Mouse (Mus musculus) megakaryocyte progenitor cell, adult 5-6 weeks (primary cell): Measurements from ENCODE around the gene Zfp54. TPM values are rescaled to one million over a fixed set of nuclear protein-coding genes. Genes with fewer than 3 reads are reported as not detected.
"Not testable (repeated sequence)": the region's sequence is repeated elsewhere in the genome, so short reads cannot be mapped to it uniquely, and the experiment has no call there.

Source experiments
- ATAC-seq: replicated peaks from 2 replicates; pipeline ENCODE4 v1.8.0; 2016; ENCODE audit warnings: mild to moderate bottlenecking, moderate TSS enrichment, inconsistent platforms; ENCODE audit not compliant: poor library complexity
- total RNA-seq, 2 experiments: library from RNA; stranded (forward) in 1 of 2; stranded (reverse) in 1 of 2; fragments of 157-497, 149-512 nt in 1 of 2; fragments of 200-1000 nt in 1 of 2; gene quantifications; 2 replicates each; pipeline versions ENCODE4 v1.2.3 to v1.2.4; 2015 to 2017

The Zfp54 gene
- total RNA-seq (2015) (7.0 and 10.7 TPM in 2 replicates), total RNA-seq (2017) (8.8 and 9.1 TPM in 2 replicates)

- ATAC-seq, result peak; percentile 95
Measured at GRCm38 (mm10) chr17:21422664-21423599, at the start of gene Zfp54. TSS of gene Zfp54 (plus strand) at chr17:21423227.

GRCm38 (mm10) chr17:21375311-21375710, 47.7 kb upstream of the Zfp54 start:
- ATAC-seq, result no peak

- peak; percentile 98 for ATAC-seq
Measured at GRCm38 (mm10) chr17:21383391-21384056, 39.5 kb upstream of the Zfp54 start, which contains the start of gene Zfp677. TSS of gene Zfp677 (plus strand) at chr17:21383748.

GRCm38 (mm10) chr17:21384057-21384411, 39.0 kb upstream of the Zfp54 start:
- ATAC-seq, result peak; percentile 45

GRCm38 (mm10) chr17:21438806-21439400, 15.9 kb downstream of the Zfp54 start:
- ATAC-seq, result not testable (repeated sequence)

GRCm38 (mm10) chr17:21449669-21450068, 26.6 kb downstream of the Zfp54 start:
- ATAC-seq, result peak; percentile 78

- ATAC-seq, result peak; percentile 97
Measured at GRCm38 (mm10) chr17:21450138-21450704, 27.2 kb downstream of the Zfp54 start, which contains the start of gene Zfp51. TSS of gene Zfp51 (plus strand) at chr17:21450374.

GRCm38 (mm10) chr17:21463550-21463949, 40.5 kb downstream of the Zfp54 start:
- no peak for ATAC-seq

- 0 out of 2 replicates have a peak, but pooled peaks have one; percentile 14 for ATAC-seq
Measured at GRCm38 (mm10) chr17:21472032-21472652, 49.1 kb downstream of the Zfp54 start.

GRCm38 (mm10) chr17:21472653-21473307, 49.8 kb downstream of the Zfp54 start:
- ATAC-seq, result peak; percentile 80

GRCm38 (mm10) chr17:21473362-21474190, 50.5 kb downstream of the Zfp54 start:
- peak; percentile 26; the same call in 1 of the 2 replicates for ATAC-seq

- ATAC-seq, result not testable (repeated sequence)
Measured at GRCm38 (mm10) chr17:21474729-21475128, 51.7 kb downstream of the Zfp54 start.

GRCm38 (mm10) chr17:21475290-21475689, 52.3 kb downstream of the Zfp54 start:
- ATAC-seq, result not testable (repeated sequence)

GRCm38 (mm10) chr17:21476351-21476750, 53.3 kb downstream of the Zfp54 start:
- ATAC-seq, result not testable (repeated sequence)

- not testable (repeated sequence) for ATAC-seq
Measured at GRCm38 (mm10) chr17:21478103-21478777, 55.2 kb downstream of the Zfp54 start.
